Mouse (Mus musculus): Measurements from ENCODE around the gene Cd8b1. TPM values are rescaled to one million over a fixed set of nuclear protein-coding genes. Genes with fewer than 3 reads are reported as not detected.

The Cd8b1 gene
- polyA plus RNA-seq, 1 experiment from 2014 or later: not detected

- Histone ChIP-seq H3K9me3 (no peaks in the 10 kb centered on the region), H3K9ac (no peak overlapping the region), H3K27me3 (replicated peaks) (no peaks in the 10 kb centered on the region), H3K4me1 (no peaks in the 10 kb centered on the region), H3K27ac (no peak overlapping the region), H3K36me3 (replicated peaks) (no peaks in the 10 kb centered on the region), H3K4me2 (no peak overlapping the region), H3K4me3 (no peak overlapping the region)
- no peak for ATAC-seq (replicated peaks)
- WGBS: 76% methylated on average over 2 of the region's 2 CpGs
Measured at GRCm38 (mm10) chr6:71353722-71354121, 31.1 kb downstream of the Cd8b1 start.

GRCm38 (mm10) chr6:71357493-71357892, 34.9 kb downstream of the Cd8b1 start:
- no peak overlapping the region for H3K27ac ChIP-seq
- WGBS: 93% methylated on average over 7 of the region's 7 CpGs
- no peak overlapping the region for H3K4me2 ChIP-seq
- no peaks in the 10 kb centered on the region for H3K27me3 ChIP-seq (replicated peaks)
- H3K4me3 ChIP-seq: no peak overlapping the region
- no peaks in the 10 kb centered on the region for H3K9me3 ChIP-seq
- H3K9ac ChIP-seq: no peak overlapping the region
- H3K36me3 ChIP-seq (replicated peaks): no peaks in the 10 kb centered on the region
- no peak for ATAC-seq (replicated peaks)
- H3K4me1 ChIP-seq: no peaks in the 10 kb centered on the region

- Histone ChIP-seq H3K4me3 (no peak overlapping the region), H3K27me3 (replicated peaks) (no peaks in the 10 kb centered on the region), H3K36me3 (replicated peaks) (no peaks in the 10 kb centered on the region), H3K9me3 (no peaks in the 10 kb centered on the region), H3K4me1 (no peaks in the 10 kb centered on the region), H3K4me2 (no peak overlapping the region), H3K9ac (no peak overlapping the region), H3K27ac (no peak overlapping the region)
- 84% methylated on average over 4 of the region's 4 CpGs for WGBS
- ATAC-seq (replicated peaks): no peak
Measured at GRCm38 (mm10) chr6:71360221-71360620, 37.6 kb downstream of the Cd8b1 start.

- no peak for ATAC-seq (replicated peaks)
- Histone ChIP-seq H3K4me1 (no peaks in the 10 kb centered on the region), H3K9ac (no peak overlapping the region), H3K9me3 (no peaks in the 10 kb centered on the region), H3K4me2 (no peak overlapping the region), H3K36me3 (replicated peaks) (no peaks in the 10 kb centered on the region), H3K27ac (no peak overlapping the region), H3K27me3 (replicated peaks) (no peaks in the 10 kb centered on the region), H3K4me3 (no peak overlapping the region)
- 62% methylated on average over 5 of the region's 5 CpGs for WGBS
Measured at GRCm38 (mm10) chr6:71360751-71361150, 38.2 kb downstream of the Cd8b1 start.

- no peaks in the 10 kb centered on the region for H3K27me3 ChIP-seq (replicated peaks)
- H3K4me3 ChIP-seq: no peak overlapping the region
- no peak overlapping the region for H3K27ac ChIP-seq
- H3K4me1 ChIP-seq: no peaks in the 10 kb centered on the region
- H3K9me3 ChIP-seq: no peaks in the 10 kb centered on the region
- no peak overlapping the region for H3K4me2 ChIP-seq
- WGBS: 89% methylated on average over 10 of the region's 10 CpGs
- H3K9ac ChIP-seq: no peak overlapping the region
- H3K36me3 ChIP-seq (replicated peaks): no peaks in the 10 kb centered on the region
- no peak for ATAC-seq (replicated peaks)
Measured at GRCm38 (mm10) chr6:71361156-71361670, 38.6 kb downstream of the Cd8b1 start.

GRCm38 (mm10) chr6:71363995-71364394, 41.4 kb downstream of the Cd8b1 start:
- no peak overlapping the region for H3K27ac ChIP-seq
- H3K9me3 ChIP-seq: no peaks in the 10 kb centered on the region
- no peaks in the 10 kb centered on the region for H3K27me3 ChIP-seq (replicated peaks)
- no peak for ATAC-seq (replicated peaks)
- 70% methylated on average over 2 of the region's 2 CpGs for WGBS
- H3K36me3 ChIP-seq (replicated peaks): no peaks in the 10 kb centered on the region
- H3K9ac ChIP-seq: no peak overlapping the region
- H3K4me1 ChIP-seq: no peaks in the 10 kb centered on the region
- no peak overlapping the region for H3K4me2 ChIP-seq
- H3K4me3 ChIP-seq: no peak overlapping the region

- Histone ChIP-seq H3K9ac (no peak overlapping the region), H3K4me3 (no peak overlapping the region), H3K36me3 (replicated peaks) (no peaks in the 10 kb centered on the region), H3K4me2 (no peak overlapping the region), H3K27ac (no peak overlapping the region), H3K9me3 (no peaks in the 10 kb centered on the region), H3K27me3 (replicated peaks) (no peaks in the 10 kb centered on the region), H3K4me1 (no peaks in the 10 kb centered on the region)
- 93% methylated on average over 6 of the region's 6 CpGs for WGBS
- ATAC-seq (replicated peaks): no peak
Measured at GRCm38 (mm10) chr6:71369416-71369815, 46.8 kb downstream of the Cd8b1 start.

GRCm38 (mm10) chr6:71371085-71371605, 48.6 kb downstream of the Cd8b1 start:
- Histone ChIP-seq H3K9ac (no peak overlapping the region), H3K4me1 (no peaks in the 10 kb centered on the region), H3K27ac (no peak overlapping the region), H3K4me2 (no peak overlapping the region), H3K9me3 (no peaks in the 10 kb centered on the region), H3K4me3 (no peak overlapping the region), H3K36me3 (replicated peaks) (no peaks in the 10 kb centered on the region), H3K27me3 (replicated peaks) (no peaks in the 10 kb centered on the region)
- WGBS: 95% methylated on average over 5 of the region's 5 CpGs
- no peak for ATAC-seq (replicated peaks)

GRCm38 (mm10) chr6:71372041-71372720, 49.6 kb downstream of the Cd8b1 start:
- H3K9ac ChIP-seq: no peak overlapping the region
- ATAC-seq (replicated peaks): no peak
- no peaks in the 10 kb centered on the region for H3K36me3 ChIP-seq (replicated peaks)
- no peaks in the 10 kb centered on the region for H3K9me3 ChIP-seq
- no peak overlapping the region for H3K27ac ChIP-seq
- no peaks in the 10 kb centered on the region for H3K4me1 ChIP-seq
- WGBS: 88% methylated on average over 5 of the region's 5 CpGs
- H3K27me3 ChIP-seq (replicated peaks): no peaks in the 10 kb centered on the region
- H3K4me2 ChIP-seq: no peak overlapping the region
- no peak overlapping the region for H3K4me3 ChIP-seq

GRCm38 (mm10) chr6:71373249-71373775, 50.7 kb downstream of the Cd8b1 start, which contains the start of gene Cd8a:
Cd8a (plus strand) TSS chr6:71373427.
- H3K9ac ChIP-seq: no peak within 1 kb of the TSS
- 82% methylated on average over 14 of the region's 14 CpGs for WGBS

GRCm38 (mm10) chr6:71374311-71374829, 51.8 kb downstream of the Cd8b1 start:
- Histone ChIP-seq H3K4me1 (no peaks in the 10 kb centered on the region), H3K36me3 (replicated peaks) (no peaks in the 10 kb centered on the region), H3K9ac (no peak overlapping the region), H3K27ac (no peak overlapping the region), H3K27me3 (replicated peaks) (no peaks in the 10 kb centered on the region), H3K9me3 (no peaks in the 10 kb centered on the region), H3K4me3 (no peak overlapping the region), H3K4me2 (no peak overlapping the region)
- ATAC-seq (replicated peaks): no peak
- 91% methylated on average over 19 of the region's 19 CpGs for WGBS

More at GRCm38 (mm10) chr6:71373249-71373775, 50.7 kb downstream of the Cd8b1 start, which contains the start of gene Cd8a:
- H3K4me1 ChIP-seq: no peaks in the 10 kb centered on the region
- no peaks in the 10 kb centered on the region for H3K36me3 ChIP-seq (replicated peaks)
- no peaks in the 10 kb centered on the region for H3K9me3 ChIP-seq
- H3K4me3 ChIP-seq: no peak within 1 kb of the TSS
- ATAC-seq (replicated peaks): no peak
- no peak within 1 kb of the TSS for H3K4me2 ChIP-seq
- H3K27me3 ChIP-seq (replicated peaks): no peaks in the 10 kb centered on the region
- H3K27ac ChIP-seq: no peak within 1 kb of the TSS

- no peak for ATAC-seq (replicated peaks)
- H3K4me3 ChIP-seq: no peak overlapping the region
- 76% methylated on average over 2 of the region's 2 CpGs for WGBS
Measured at GRCm38 (mm10) chr6:71374921-71375320, 52.3 kb downstream of the Cd8b1 start.

More at GRCm38 (mm10) chr6:71374921-71375320, 52.3 kb downstream of the Cd8b1 start:
- Histone ChIP-seq H3K4me1 (no peaks in the 10 kb centered on the region), H3K9ac (no peak overlapping the region), H3K27ac (no peak overlapping the region), H3K4me2 (no peak overlapping the region), H3K36me3 (replicated peaks) (no peaks in the 10 kb centered on the region), H3K9me3 (no peaks in the 10 kb centered on the region), H3K27me3 (replicated peaks) (no peaks in the 10 kb centered on the region)
